Mouse (Mus musculus) midbrain, embryonic 10.5 days (tissue): ENCODE data around the gene Fdxr. TPM values are rescaled to one million over a fixed set of nuclear protein-coding genes. Genes with fewer than 3 reads are reported as not detected.

Source experiments
- DNase-seq: peaks from one replicate; pipeline ENCODE4 v3.0.0-alpha.2; 2017; ENCODE audit warnings: low spot score
- H3K27ac ChIP-seq: fragments of 300-500 bp; sonication (generic); replicated peaks from 2 replicates; pipeline ENCODE4 v1.5.1; 2016; ENCODE audit warnings: mild to moderate bottlenecking
- H3K27me3 ChIP-seq: fragments of 300-500 bp; sonication (generic); 2 replicates; pipeline ENCODE4 v1.6.1; 2016; ENCODE audit warnings: low read depth, mild to moderate bottlenecking; ENCODE audit not compliant: poor library complexity, severe bottlenecking
- H3K36me3 ChIP-seq: fragments of 300-500 bp; sonication (generic); 2 replicates; pipeline ENCODE4 v1.6.1; 2016; ENCODE audit warnings: mild to moderate bottlenecking, moderate library complexity
- H3K4me1 ChIP-seq: fragments of 300-500 bp; sonication (generic); 2 replicates; pipeline ENCODE4 v1.6.1; 2016
- H3K4me3 ChIP-seq: fragments of 300-500 bp; sonication (generic); 2 replicates; pipeline ENCODE4 v1.5.1; 2016; ENCODE audit warnings: mild to moderate bottlenecking, moderate library complexity
- H3K9me3 ChIP-seq: fragments of 300-500 bp; sonication (generic); replicated peaks from 2 replicates; pipeline ENCODE4 v1.6.1; 2016; ENCODE audit warnings: mild to moderate bottlenecking
- WGBS: fragments of 180-500 bp; shearing (Covaris S2); methylation state at CpG from one replicate; pipeline ENCODE4 v1.1.7; 2016; 5-methylcytosine and 5-hydroxymethylcytosine counted together
- microRNA-seq: library from miRNA; unstranded; fragments of <30 nt; microRNA quantifications from one replicate; pipeline ENCODE4, GENCODE M21; 2017
- polyA plus RNA-seq: library from polyadenylated mRNA; unstranded; fragments of >200 nt; fragmentation: Nextera tagmentation; extraction: Ambion mirVana; gene quantifications from 2 replicates; pipeline ENCODE4 v1.2.1, GENCODE M21; 2016

Fdxr gene
- polyA plus RNA-seq, 1 experiment from 2014 or later: 16.7 TPM

- no peak for DNase-seq
- Histone ChIP-seq H3K36me3 (no peaks in the 10 kb centered on the region), H3K4me1 (peaks cover 82% of the 10 kb centered on the region), H3K27ac (no peak overlapping the region), H3K27me3 (peaks cover 31% of the 10 kb centered on the region), H3K4me3 (no peak overlapping the region), H3K9me3 (no peaks in the 10 kb centered on the region)
- WGBS: 64% methylated on average over 6 of the region's 6 CpGs
These were observed 51.5 kb downstream of the Fdxr start for GRCm38 (mm10) chr11:115225301-115225700.

DNA sequence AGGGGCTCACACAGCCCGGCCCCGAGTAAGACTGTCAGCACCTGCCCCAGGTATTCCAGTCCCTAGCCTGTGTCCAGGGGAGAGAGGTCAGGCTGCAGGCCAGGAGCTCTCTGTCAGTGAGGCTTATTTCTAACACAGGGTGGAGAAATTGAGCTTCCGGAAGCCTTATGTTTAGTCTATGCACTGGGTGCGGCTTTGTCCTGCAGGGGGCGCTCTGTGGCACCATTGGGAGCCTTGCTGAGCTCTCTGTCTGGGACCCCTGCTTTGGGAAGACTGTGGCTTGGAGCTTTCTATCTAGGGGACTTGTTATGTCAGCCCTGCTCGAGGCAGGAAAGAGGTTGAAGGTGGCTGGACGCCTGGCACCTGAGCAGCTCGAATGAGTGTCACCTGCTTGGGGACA lies 52.0 kb downstream of the Fdxr start:
- Histone ChIP-seq H3K36me3 (no peaks in the 10 kb centered on the region), H3K27me3 (peaks cover 28% of the 10 kb centered on the region), H3K4me3 (no peak overlapping the region), H3K27ac (no peak overlapping the region), H3K4me1 (peaks cover 78% of the 10 kb centered on the region), H3K9me3 (no peaks in the 10 kb centered on the region)
- peak; percentile 77 for DNase-seq
- WGBS: 43% methylated on average over 8 of the region's 8 CpGs

DNA sequence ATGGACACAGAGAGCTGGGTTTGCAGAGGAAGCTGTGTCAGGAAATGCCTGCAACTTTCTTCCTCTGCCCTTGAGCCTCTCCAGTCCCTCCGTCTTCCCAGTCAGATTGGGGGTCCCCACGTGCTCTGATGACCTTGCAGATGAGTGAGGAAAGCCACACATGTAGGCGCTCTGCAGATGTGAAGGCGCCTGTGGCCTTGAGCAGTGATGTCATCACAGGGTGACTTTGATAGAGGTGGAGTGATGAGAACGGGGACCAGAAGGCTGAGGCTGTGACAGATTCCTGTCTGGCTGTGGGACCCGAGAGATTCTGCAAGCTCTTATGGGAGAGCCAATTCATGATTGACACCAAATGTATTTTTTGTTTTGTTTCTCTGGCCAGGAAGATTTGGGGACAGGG lies 53.0 kb downstream of the Fdxr start:
- DNase-seq: no peak
- Histone ChIP-seq H3K4me1 (peaks cover 68% of the 10 kb centered on the region), H3K4me3 (no peak overlapping the region), H3K36me3 (no peaks in the 10 kb centered on the region), H3K9me3 (no peaks in the 10 kb centered on the region), H3K27me3 (peaks cover 18% of the 10 kb centered on the region), H3K27ac (no peak overlapping the region)
- WGBS: 81% methylated on average over 6 of the region's 6 CpGs

- H3K4me3 ChIP-seq: no peak overlapping the region
- DNase-seq: no peak
- peaks cover 13% of the 10 kb centered on the region for H3K27me3 ChIP-seq
- no peaks in the 10 kb centered on the region for H3K9me3 ChIP-seq
- no peaks in the 10 kb centered on the region for H3K36me3 ChIP-seq
- 79% methylated on average over 11 of the region's 11 CpGs for WGBS
- H3K27ac ChIP-seq: no peak overlapping the region
- peaks cover 64% of the 10 kb centered on the region for H3K4me1 ChIP-seq
These were observed 53.4 kb downstream of the Fdxr start for GRCm38 (mm10) chr11:115223451-115223850.

- no peak for DNase-seq
- WGBS: 44% methylated on average over 5 of the region's 5 CpGs
- Histone ChIP-seq H3K9me3 (no peaks in the 10 kb centered on the region), H3K4me1 (peaks cover 64% of the 10 kb centered on the region), H3K36me3 (no peaks in the 10 kb centered on the region), H3K4me3 (no peak overlapping the region), H3K27me3 (peaks cover 13% of the 10 kb centered on the region), H3K27ac (no peak overlapping the region)
These were observed 54.3 kb downstream of the Fdxr start for GRCm38 (mm10) chr11:115222570-115222969.

GRCm38 (mm10) chr11:115222077-115222476 lies 54.8 kb downstream of the Fdxr start:
- Histone ChIP-seq H3K36me3 (no peaks in the 10 kb centered on the region), H3K27me3 (peaks cover 13% of the 10 kb centered on the region), H3K4me3 (no peak overlapping the region), H3K9me3 (no peaks in the 10 kb centered on the region), H3K27ac (no peak overlapping the region), H3K4me1 (peaks cover 61% of the 10 kb centered on the region)
- no peak for DNase-seq
- WGBS: 87% methylated on average over 12 of the region's 12 CpGs

GRCm38 (mm10) chr11:115219685-115220084 lies 57.2 kb downstream of the Fdxr start:
- Histone ChIP-seq H3K27me3 (peaks cover 8% of the 10 kb centered on the region), H3K4me3 (no peak overlapping the region), H3K9me3 (no peaks in the 10 kb centered on the region), H3K36me3 (peaks cover 5% of the 10 kb centered on the region; the same call in 1 of the 2 replicates), H3K27ac (no peak overlapping the region), H3K4me1 (peaks cover 44% of the 10 kb centered on the region)
- no peak for DNase-seq
- whole genome bisulfite sequencing: 92% methylated on average over 10 of the region's 10 CpGs

DNA sequence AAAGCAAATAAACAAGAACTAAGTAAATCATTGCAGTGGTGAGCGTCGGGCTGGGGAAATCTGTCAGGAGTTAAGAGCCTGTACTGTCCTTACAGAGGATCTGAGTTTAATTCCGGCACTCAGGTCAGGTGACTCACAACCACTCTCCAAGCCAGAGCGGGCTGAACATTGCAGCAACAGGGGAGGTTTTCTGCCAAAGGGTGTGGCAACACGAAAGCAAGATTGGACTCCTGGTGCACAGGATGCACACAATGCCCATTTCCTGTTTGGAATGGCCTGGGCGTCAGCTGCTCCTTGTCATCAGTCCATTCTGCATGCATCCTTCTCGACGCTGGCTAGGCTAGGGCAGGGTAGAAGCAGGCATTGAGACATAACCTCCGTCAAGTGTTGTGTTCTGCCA lies 57.6 kb downstream of the Fdxr start:
- Histone ChIP-seq H3K4me3 (no peak overlapping the region), H3K36me3 (peaks cover 5% of the 10 kb centered on the region; the same call in 1 of the 2 replicates), H3K9me3 (no peaks in the 10 kb centered on the region), H3K27ac (no peak overlapping the region), H3K4me1 (peaks cover 41% of the 10 kb centered on the region), H3K27me3 (peaks cover 6% of the 10 kb centered on the region)
- 79% methylated on average over 9 of the region's 9 CpGs for WGBS
- DNase-seq: no peak

Small RNA genes within 50 kb of the gene (microRNA-seq; reads per million reads assigned to microRNA genes)
- gene Gm25837: not detected

Other genes with a start within 250 kb of the Fdxr start
- gene Cd300ld5, start 239.3 kb downstream of the Fdxr start, polyA plus RNA-seq: not detected in 2 replicates
- gene Cd300ld3, start 228.6 kb downstream of the Fdxr start, polyA plus RNA-seq: not detected in 2 replicates
- gene Cd300e, start 214.9 kb downstream of the Fdxr start, polyA plus RNA-seq: not detected in 2 replicates
- gene Rab37, start 185.6 kb downstream of the Fdxr start, polyA plus RNA-seq: 0.49 and 1.1 TPM in 2 replicates
- gene Cd300lf, start 143.1 kb downstream of the Fdxr start, polyA plus RNA-seq: 0.21 TPM in 1 of 2 replicates, not detected in the other
- 36.8 and 37.8 TPM in 2 replicates for gene Slc9a3r1, start 113.7 kb downstream of the Fdxr start, polyA plus RNA-seq
- gene Tmem104, start 89.6 kb downstream of the Fdxr start, polyA plus RNA-seq: 7.1 and 11.3 TPM in 2 replicates
- gene Nat9, start 89.2 kb downstream of the Fdxr start, polyA plus RNA-seq: 17.8 and 19.5 TPM in 2 replicates
- 0.02 and 0.06 TPM in 2 replicates for gene Grin2c, start 9.8 kb downstream of the Fdxr start, polyA plus RNA-seq
- 0.22 and 0.37 TPM in 2 replicates for gene Fads6, start 20.6 kb upstream of the Fdxr start, polyA plus RNA-seq
- gene Otop2, start 30.1 kb upstream of the Fdxr start, polyA plus RNA-seq: not detected in 2 replicates
- gene Ush1g, start 45.0 kb upstream of the Fdxr start, polyA plus RNA-seq: not detected in 2 replicates
- gene Otop3, start 57.7 kb upstream of the Fdxr start, polyA plus RNA-seq: 0.37 and 0.42 TPM in 2 replicates
- gene Hid1, start 90.7 kb upstream of the Fdxr start, polyA plus RNA-seq: 12.1 and 18.1 TPM in 2 replicates
- 16.1 and 19.7 TPM in 2 replicates for gene Cdr2l, start 104.9 kb upstream of the Fdxr start, polyA plus RNA-seq
- 256 and 270 TPM in 2 replicates for gene Mrpl58, start 126.7 kb upstream of the Fdxr start, polyA plus RNA-seq
- 926 and 929 TPM in 2 replicates for gene Atp5h, start 142.9 kb upstream of the Fdxr start, polyA plus RNA-seq
- gene Kctd2, start 143.1 kb upstream of the Fdxr start, polyA plus RNA-seq: 9.9 and 18.8 TPM in 2 replicates
- gene Trim80, start 163.5 kb upstream of the Fdxr start, polyA plus RNA-seq: 0.14 and 0.15 TPM in 2 replicates
- 0.11 and 0.17 TPM in 2 replicates for gene Slc16a5, start 185.4 kb upstream of the Fdxr start, polyA plus RNA-seq
- 6.6 and 9.4 TPM in 2 replicates for gene Armc7, start 198.6 kb upstream of the Fdxr start, polyA plus RNA-seq
- 87.7 and 89.7 TPM in 2 replicates for gene Nt5c, start 214.8 kb upstream of the Fdxr start, polyA plus RNA-seq
- 780 and 877 TPM in 2 replicates for gene Jpt1, start 237.3 kb upstream of the Fdxr start, polyA plus RNA-seq